Mouse (Mus musculus) embryonic facial prominence, embryonic 13.5 days (tissue): ENCODE results near the gene Lysmd2. TPM values are rescaled to one million over a fixed set of nuclear protein-coding genes. Genes with fewer than 3 reads are reported as not detected.
"Not testable (repeated sequence)": the region's sequence is repeated elsewhere in the genome, so short reads cannot be mapped to it uniquely, and the experiment has no call there.

ENCODE experiments used
- ATAC-seq: fragments of 200-750 bp; cut with Nextera tagmentation; 2 replicates; pipeline ENCODE4 v1.8.0; 2017; ENCODE audit warnings: low read depth; ENCODE audit not compliant: insufficient number of reproducible peaks, insufficient read depth, low FRiP score, low TSS enrichment
- H3K27ac ChIP-seq: fragments of 300-500 bp; sonication (generic); 2 replicates; pipeline ENCODE4 v1.5.1; 2015; ENCODE audit warnings: moderate library complexity, mild to moderate bottlenecking, inconsistent platforms
- H3K27me3 ChIP-seq: fragments of 300-500 bp; sonication (generic); 2 replicates; pipeline ENCODE4 v1.6.1; 2015; ENCODE audit warnings: mild to moderate bottlenecking, inconsistent platforms
- H3K36me3 ChIP-seq: fragments of 300-500 bp; sonication (generic); 2 replicates; pipeline ENCODE4 v1.6.1; 2015; ENCODE audit warnings: mild to moderate bottlenecking, inconsistent platforms
- H3K4me1 ChIP-seq: fragments of 300-500 bp; sonication (generic); 2 replicates; pipeline ENCODE4 v1.6.1; 2015; ENCODE audit warnings: inconsistent platforms
- H3K4me2 ChIP-seq: fragments of 300-500 bp; sonication (generic); 2 replicates; pipeline ENCODE4 v1.6.1; 2015; ENCODE audit warnings: moderate library complexity, mild to moderate bottlenecking, inconsistent platforms
- H3K4me3 ChIP-seq: fragments of 300-500 bp; sonication (generic); 2 replicates; pipeline ENCODE4 v1.5.1; 2015; ENCODE audit warnings: mild to moderate bottlenecking, inconsistent platforms
- H3K9ac ChIP-seq: fragments of 300-500 bp; sonication (generic); 2 replicates; pipeline ENCODE4 v1.6.1; 2015; ENCODE audit warnings: mild to moderate bottlenecking, inconsistent platforms
- H3K9me3 ChIP-seq: fragments of 300-500 bp; sonication (generic); 2 replicates; pipeline ENCODE4 v1.6.1; 2016; ENCODE audit warnings: inconsistent platforms
- WGBS: fragments of 180-500 bp; shearing (Covaris S2); methylation state at CpG from one replicate; pipeline ENCODE4 v1.1.7; 2015; ENCODE audit warnings: mixed read lengths; 5-methylcytosine and 5-hydroxymethylcytosine counted together
- polyA plus RNA-seq: library from polyadenylated mRNA; unstranded; fragments of >200 nt; fragmentation: Nextera tagmentation; extraction: Ambion mirVana; gene quantifications from 2 replicates; pipeline ENCODE4 v1.2.1, GENCODE M21; 2015

The Lysmd2 gene
- polyA plus RNA-seq, 1 experiment from 2014 or later: 32.8 TPM

DNA sequence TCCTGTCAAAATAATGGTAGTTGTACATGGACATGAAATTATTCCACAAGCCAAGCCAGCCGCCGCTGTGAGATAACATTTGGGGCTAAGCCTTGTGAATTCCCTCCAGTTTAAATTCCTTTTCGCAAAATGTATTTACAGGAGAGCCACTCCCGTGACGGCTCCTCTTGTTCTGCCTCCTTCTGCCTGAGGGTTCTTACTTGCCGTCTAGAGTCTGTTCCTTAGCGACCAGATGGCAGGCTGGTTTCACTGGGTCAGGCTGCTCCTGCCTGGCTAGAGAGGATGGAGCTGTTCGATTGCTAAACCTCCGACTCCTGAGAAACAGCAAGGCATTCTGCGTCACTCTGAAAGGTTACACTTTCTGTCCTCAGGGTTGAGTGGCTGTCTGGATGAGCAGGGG, 6.6 kb downstream of the Lysmd2 start:
- 20% methylated on average over 10 of the region's 10 CpGs for WGBS
- Histone ChIP-seq H3K27me3 (no peaks in the 10 kb centered on the region), H3K9ac (peak overlapping the region; percentile 46; the same call in 1 of the 2 replicates), H3K4me3 (no peak overlapping the region), H3K4me2 (peak overlapping the region; percentile 20; the same call in 1 of the 2 replicates), H3K4me1 (peaks cover 21% of the 10 kb centered on the region), H3K36me3 (0 out of 2 replicates have a peak, but pooled peaks cover 2% of the 10 kb centered on the region), H3K27ac (peak overlapping the region; percentile 39; the same call in 1 of the 2 replicates), H3K9me3 (no peaks in the 10 kb centered on the region)
- no peak for ATAC-seq

DNA sequence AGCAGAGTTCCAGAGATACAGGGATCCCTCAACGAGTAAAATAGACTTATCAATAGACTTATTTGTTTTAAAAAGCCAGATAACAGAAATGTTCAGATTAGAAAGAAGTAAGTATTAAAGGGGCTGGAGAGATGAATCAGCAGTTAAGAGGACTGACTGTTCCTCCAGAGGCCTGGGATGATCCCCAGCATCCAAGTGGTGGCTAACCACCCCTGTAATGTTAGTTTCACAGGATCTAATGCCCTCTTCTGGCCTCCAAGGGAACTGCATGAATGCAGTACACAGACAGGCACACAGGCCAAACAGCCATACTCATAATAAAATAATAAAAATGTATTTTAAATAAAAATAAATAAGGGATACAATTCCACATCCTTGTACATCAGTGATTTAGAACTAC, 7.4 kb downstream of the Lysmd2 start:
- no peak overlapping the region for H3K4me2 ChIP-seq
- H3K9me3 ChIP-seq: no peaks in the 10 kb centered on the region
- no peak for ATAC-seq
- H3K4me3 ChIP-seq: no peak overlapping the region
- no peak overlapping the region for H3K27ac ChIP-seq
- H3K9ac ChIP-seq: no peak overlapping the region
- H3K27me3 ChIP-seq: no peaks in the 10 kb centered on the region
- 0 out of 2 replicates have a peak, but pooled peaks cover 4% of the 10 kb centered on the region for H3K36me3 ChIP-seq
- 37% methylated on average over 1 of the region's 1 CpGs for WGBS
- peaks cover 19% of the 10 kb centered on the region for H3K4me1 ChIP-seq

DNA sequence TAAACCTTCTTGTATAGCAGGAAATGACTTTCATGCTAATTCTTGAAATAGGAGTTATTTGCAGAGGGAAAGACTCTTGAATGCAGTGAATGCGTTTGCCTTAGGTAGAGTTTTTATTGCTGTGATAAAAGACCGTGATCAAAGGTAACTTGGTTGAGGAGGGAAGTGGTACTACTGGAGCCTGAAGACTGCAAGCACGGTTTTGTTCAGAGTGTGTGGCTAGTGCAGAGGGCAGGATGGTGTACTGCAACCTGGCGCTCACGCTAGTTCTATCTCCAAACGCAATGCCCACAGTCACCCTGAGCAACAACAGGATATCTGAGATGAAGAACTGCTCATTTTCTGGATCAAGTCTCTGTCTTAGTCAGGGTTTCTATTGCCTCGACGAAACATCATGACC, 8.1 kb downstream of the Lysmd2 start:
- Histone ChIP-seq H3K27ac (no peak overlapping the region), H3K4me3 (no peak overlapping the region), H3K36me3 (0 out of 2 replicates have a peak, but pooled peaks cover 7% of the 10 kb centered on the region), H3K9me3 (no peaks in the 10 kb centered on the region), H3K27me3 (no peaks in the 10 kb centered on the region), H3K4me1 (peaks cover 19% of the 10 kb centered on the region), H3K9ac (no peak overlapping the region), H3K4me2 (no peak overlapping the region)
- WGBS: 87% methylated on average over 8 of the region's 8 CpGs
- no peak for ATAC-seq

DNA sequence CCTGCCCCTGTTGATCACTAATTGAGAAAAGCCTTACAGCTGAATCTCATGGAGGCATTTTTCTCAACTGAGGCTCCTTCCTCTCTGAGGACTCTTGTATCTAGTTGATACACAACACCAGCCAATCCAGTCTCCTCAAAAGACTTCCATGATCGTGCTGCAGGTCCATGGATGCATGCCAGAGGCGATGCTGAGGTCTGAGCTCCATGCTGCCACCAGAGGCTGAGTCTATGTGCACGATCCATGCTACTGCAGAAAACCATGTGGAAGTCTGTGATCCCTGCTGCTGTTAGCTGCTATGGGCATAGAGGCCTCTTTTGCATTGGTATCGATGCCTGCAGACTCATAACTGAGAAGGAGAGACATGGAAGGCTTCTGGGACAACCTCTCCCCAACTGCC, 8.7 kb downstream of the Lysmd2 start:
- WGBS: 82% methylated on average over 4 of the region's 4 CpGs
- Histone ChIP-seq H3K9ac (no peak overlapping the region), H3K36me3 (0 out of 2 replicates have a peak, but pooled peaks cover 8% of the 10 kb centered on the region), H3K27ac (no peak overlapping the region), H3K4me2 (no peak overlapping the region), H3K27me3 (no peaks in the 10 kb centered on the region), H3K4me1 (peaks cover 19% of the 10 kb centered on the region), H3K9me3 (no peaks in the 10 kb centered on the region), H3K4me3 (no peak overlapping the region)
- no peak for ATAC-seq

DNA sequence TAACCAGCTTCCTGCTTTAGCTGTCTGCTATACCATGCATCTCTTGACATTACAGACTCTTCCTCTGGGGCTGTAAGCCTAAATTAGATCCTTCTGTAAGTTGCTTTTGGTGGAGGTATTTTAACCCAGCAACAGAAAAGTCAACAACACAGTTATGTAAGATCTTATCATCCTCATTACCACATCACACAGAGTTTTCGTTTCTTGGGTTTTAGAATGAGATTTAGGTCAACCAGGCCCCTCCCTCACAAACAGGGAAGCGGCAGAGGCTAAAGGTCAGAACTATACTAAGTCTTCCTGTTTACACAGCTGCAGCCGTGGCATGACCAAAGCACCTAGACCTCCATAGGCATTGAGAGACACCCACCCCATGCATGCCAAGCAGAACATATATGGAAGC, 19.9 kb downstream of the Lysmd2 start:
- H3K36me3 ChIP-seq: peaks cover 3% of the 10 kb centered on the region; the same call in 1 of the 2 replicates
- H3K4me2 ChIP-seq: no peak overlapping the region
- no peak overlapping the region for H3K27ac ChIP-seq
- H3K9ac ChIP-seq: no peak overlapping the region
- 23% methylated on average over 3 of the region's 3 CpGs for WGBS
- no peak for ATAC-seq
- peaks cover 5% of the 10 kb centered on the region; the same call in 1 of the 2 replicates for H3K9me3 ChIP-seq
- H3K4me1 ChIP-seq: peaks cover 4% of the 10 kb centered on the region; the same call in 1 of the 2 replicates
- H3K27me3 ChIP-seq: no peaks in the 10 kb centered on the region
- no peak overlapping the region for H3K4me3 ChIP-seq

DNA sequence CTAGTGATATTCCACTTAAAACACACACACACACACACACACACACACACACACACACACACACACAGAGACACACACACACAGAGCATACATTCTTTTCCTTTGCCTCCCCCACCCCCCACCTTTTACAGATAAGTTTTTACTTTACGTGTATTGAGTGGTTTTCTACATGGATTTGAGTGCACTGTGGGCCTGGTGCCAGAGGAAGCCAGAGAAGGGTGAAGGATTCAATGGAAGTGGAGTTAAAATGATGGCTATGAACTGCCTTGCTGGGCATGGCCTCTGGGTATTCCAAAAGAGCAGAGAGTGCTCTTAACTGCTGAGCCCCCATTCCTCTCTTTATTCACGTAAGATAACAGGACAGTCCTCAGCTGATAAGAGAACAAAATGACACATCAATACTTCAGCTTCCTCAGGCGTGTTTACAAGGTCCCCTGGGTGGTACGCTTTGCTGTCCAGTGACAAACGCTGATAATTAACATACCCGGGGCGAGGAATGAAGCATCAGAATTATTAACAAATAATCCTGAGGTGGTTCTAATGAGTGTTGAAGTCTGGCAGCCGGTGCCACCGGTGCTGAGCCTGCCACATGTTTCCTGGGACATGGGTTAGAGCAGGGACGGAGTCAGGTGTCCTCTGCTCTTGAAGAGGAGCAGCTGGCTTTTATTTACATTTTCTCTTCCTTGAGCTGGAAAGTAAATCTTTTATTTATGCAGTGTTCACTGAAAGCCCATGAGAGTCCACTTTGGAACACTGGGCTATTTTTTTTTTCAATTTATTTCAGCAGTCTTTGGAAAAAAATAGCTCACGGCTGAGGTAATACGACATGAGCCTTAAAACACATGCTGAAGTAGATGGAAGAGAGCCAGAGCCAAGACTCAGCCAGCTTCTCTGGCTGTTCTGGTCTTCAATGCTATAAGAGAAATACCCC, 28.7 kb downstream of the Lysmd2 start:
- Histone ChIP-seq H3K27ac (peak overlapping the region; percentile 22), H3K4me1 (peaks cover 13% of the 10 kb centered on the region; the same call in 1 of the 2 replicates), H3K4me3 (no peak overlapping the region), H3K4me2 (no peak overlapping the region), H3K36me3 (no peaks in the 10 kb centered on the region), H3K9ac (no peak overlapping the region), H3K27me3 (no peaks in the 10 kb centered on the region), H3K9me3 (no peaks in the 10 kb centered on the region)
- 44% methylated on average over 12 of the region's 12 CpGs for WGBS
- ATAC-seq: no peak

DNA sequence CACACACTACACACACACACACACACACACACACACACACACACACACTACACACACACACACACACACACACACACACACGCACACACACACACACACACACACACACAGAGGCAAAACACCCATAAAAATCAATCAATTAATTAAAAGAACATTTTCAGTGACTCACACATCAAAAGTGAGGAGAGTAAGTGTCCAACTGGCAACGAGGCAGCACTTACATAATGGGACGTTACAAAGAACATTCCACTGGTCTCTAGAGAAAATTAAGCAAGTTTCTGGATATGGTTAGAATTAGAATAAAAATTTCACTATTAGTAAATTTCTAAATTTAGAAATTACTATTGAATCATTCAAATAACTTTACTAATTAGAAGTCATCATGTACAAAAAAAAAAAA, 30.9 kb downstream of the Lysmd2 start:
- 64% methylated on average over 2 of the region's 3 CpGs for WGBS
- not testable (repeated sequence) for H3K9ac ChIP-seq, H3K9me3 ChIP-seq, ATAC-seq, H3K4me2 ChIP-seq, H3K36me3 ChIP-seq, H3K27ac ChIP-seq, H3K27me3 ChIP-seq, H3K4me3 ChIP-seq
- peaks cover 13% of the 10 kb centered on the region; the same call in 1 of the 2 replicates for H3K4me1 ChIP-seq

DNA sequence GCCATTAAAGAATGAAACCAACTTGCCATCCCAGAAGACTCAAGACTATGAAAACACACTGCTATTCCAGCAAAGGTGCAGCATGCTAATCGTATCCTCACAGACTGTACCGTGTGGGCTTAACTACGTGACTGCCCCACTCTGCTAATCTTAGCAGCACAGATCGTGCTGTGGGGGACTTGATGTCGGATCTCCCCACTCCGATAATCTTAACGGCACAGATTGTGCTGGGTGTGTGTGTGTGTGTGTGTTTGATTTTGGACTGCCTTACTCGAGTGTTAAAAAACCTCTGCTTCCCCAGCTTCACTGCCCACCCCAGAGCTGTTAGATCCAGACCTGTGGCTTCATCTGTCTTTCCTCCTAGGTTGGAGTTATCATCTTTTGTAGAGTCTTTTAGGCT, 35.4 kb downstream of the Lysmd2 start:
- no peak for ATAC-seq
- Histone ChIP-seq H3K36me3 (no peaks in the 10 kb centered on the region), H3K4me2 (no peak overlapping the region), H3K27me3 (no peaks in the 10 kb centered on the region), H3K27ac (no peak overlapping the region), H3K4me1 (no peaks in the 10 kb centered on the region), H3K9me3 (no peaks in the 10 kb centered on the region), H3K4me3 (no peak overlapping the region), H3K9ac (no peak overlapping the region)
- WGBS: 89% methylated on average over 8 of the region's 8 CpGs

DNA sequence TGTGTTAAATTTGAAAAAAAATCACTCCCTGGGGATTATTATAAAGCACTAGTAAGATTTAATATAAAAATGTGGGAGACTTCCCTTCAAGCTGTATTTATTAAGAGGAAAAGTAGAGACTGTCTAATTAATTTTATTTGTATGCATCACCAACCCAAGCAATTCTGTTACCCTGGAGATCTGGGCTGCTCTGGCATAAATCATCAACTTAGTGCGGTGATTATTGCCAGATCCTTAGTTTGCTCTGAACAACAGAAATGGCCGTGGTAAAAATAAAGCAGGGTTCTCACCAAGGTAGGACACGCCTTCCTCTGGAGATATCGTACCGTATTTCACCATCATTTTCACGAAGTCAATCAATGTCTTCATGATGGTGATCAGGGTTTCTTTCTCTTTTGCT, 39.8 kb downstream of the Lysmd2 start:
- no peak for ATAC-seq
- WGBS: 84% methylated on average over 6 of the region's 6 CpGs

DNA sequence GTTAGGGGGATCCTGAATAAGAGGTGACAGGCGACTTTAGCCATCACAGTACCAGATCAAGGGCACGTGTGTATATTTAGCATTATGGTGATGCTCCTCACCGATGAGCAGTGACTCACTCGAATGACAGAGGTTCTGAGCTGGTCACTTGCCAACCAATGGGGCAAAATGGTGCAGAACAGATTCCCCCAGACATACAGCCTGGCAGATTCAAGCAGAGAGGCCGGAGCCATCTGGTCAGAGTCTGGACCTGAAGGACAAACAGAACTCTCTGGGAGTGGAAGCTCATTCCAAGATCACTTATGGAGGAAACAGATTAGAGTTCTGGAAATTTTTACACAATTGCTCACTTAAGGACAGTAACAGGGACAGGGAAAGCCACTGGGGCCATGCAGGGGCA, 41.1 kb downstream of the Lysmd2 start:
- H3K4me2 ChIP-seq: no peak overlapping the region
- H3K27me3 ChIP-seq: no peaks in the 10 kb centered on the region
- WGBS: 78% methylated on average over 5 of the region's 5 CpGs
- H3K4me1 ChIP-seq: no peaks in the 10 kb centered on the region
- no peaks in the 10 kb centered on the region for H3K9me3 ChIP-seq
- no peak overlapping the region for H3K9ac ChIP-seq
- H3K4me3 ChIP-seq: no peak overlapping the region
- no peak for ATAC-seq
- no peaks in the 10 kb centered on the region for H3K36me3 ChIP-seq
- no peak overlapping the region for H3K27ac ChIP-seq

More for the DNA sequence above, 39.8 kb downstream of the Lysmd2 start:
- Histone ChIP-seq H3K9me3 (no peaks in the 10 kb centered on the region), H3K36me3 (no peaks in the 10 kb centered on the region), H3K4me3 (no peak overlapping the region), H3K4me1 (no peaks in the 10 kb centered on the region), H3K27ac (no peak overlapping the region), H3K4me2 (no peak overlapping the region), H3K9ac (no peak overlapping the region), H3K27me3 (no peaks in the 10 kb centered on the region)

DNA sequence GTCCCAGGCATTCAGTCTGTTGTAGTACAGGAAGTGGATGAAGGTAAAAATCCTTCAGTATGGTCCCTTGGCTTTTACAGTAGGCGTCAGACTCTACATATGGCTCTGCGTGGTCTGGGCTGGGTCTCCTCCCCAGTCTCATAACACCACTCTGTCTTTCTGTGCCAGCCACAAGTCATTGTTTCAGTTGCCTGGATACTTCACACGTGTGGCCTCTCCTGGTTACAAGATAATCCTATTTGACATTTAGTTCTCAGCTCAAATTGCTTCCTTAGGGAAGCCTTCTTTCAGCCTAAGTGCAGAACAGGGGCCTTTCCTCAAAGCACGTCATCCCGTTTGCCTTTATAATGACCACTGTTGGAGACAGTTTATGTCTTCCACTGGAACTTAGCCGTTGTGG, 47.2 kb downstream of the Lysmd2 start:
- no peak overlapping the region for H3K4me3 ChIP-seq
- WGBS: 67% methylated on average over 6 of the region's 6 CpGs

DNA sequence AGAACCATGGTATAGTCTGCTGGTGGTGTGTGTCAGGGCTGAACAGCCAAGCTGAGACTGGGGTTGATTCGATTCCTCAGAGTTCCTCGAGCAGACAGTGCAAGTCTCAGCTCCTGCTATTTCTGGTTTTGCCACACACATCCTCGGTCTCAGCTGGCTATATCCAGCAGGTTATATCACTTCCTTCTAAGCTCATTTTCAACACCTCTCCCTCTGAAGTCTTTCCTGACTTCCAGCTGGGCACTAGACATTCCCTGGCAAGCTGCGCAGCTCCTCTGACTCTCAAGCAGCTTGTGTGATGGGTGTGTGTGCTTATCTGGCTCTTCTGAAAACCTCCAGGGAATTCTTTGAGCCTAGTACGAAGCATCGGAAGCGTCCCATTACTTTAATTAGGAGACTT, 50.7 kb downstream of the Lysmd2 start:
- H3K9ac ChIP-seq: no peak overlapping the region
- no peak overlapping the region for H3K4me2 ChIP-seq
- H3K4me3 ChIP-seq: no peak overlapping the region
- no peak for ATAC-seq
- WGBS: 73% methylated on average over 7 of the region's 7 CpGs
- H3K36me3 ChIP-seq: no peaks in the 10 kb centered on the region
- no peaks in the 10 kb centered on the region for H3K4me1 ChIP-seq
- no peaks in the 10 kb centered on the region for H3K27me3 ChIP-seq
- no peak overlapping the region for H3K27ac ChIP-seq
- H3K9me3 ChIP-seq: no peaks in the 10 kb centered on the region

More for the DNA sequence above, 47.2 kb downstream of the Lysmd2 start:
- no peak for ATAC-seq
- no peaks in the 10 kb centered on the region for H3K4me1 ChIP-seq
- H3K36me3 ChIP-seq: no peaks in the 10 kb centered on the region
- no peak overlapping the region for H3K9ac ChIP-seq
- no peaks in the 10 kb centered on the region for H3K9me3 ChIP-seq
- H3K4me2 ChIP-seq: no peak overlapping the region
- H3K27ac ChIP-seq: no peak overlapping the region
- no peaks in the 10 kb centered on the region for H3K27me3 ChIP-seq
